Mouse (Mus musculus) splenic B cell, adult 2 months (primary cell): ENCODE data around the gene Wdr45.
"Not testable (repeated sequence)": the region's sequence is repeated elsewhere in the genome, so short reads cannot be mapped to it uniquely, and the experiment has no call there.

ENCODE experiments used
- DNase-seq: peaks from one replicate; pipeline ENCODE4 v3.0.0-alpha.2; 2011; ENCODE audit warnings: low read depth, low spot score
- H3K27me3 ChIP-seq: 2 replicates; pipeline ENCODE4 v1.6.1; 2012; ENCODE audit warnings: mild to moderate bottlenecking, low read length, moderate library complexity, mixed read lengths; ENCODE audit not compliant: control insufficient read depth, poor library complexity, insufficient read depth, severe bottlenecking
- H3K36me3 ChIP-seq: 2 replicates; pipeline ENCODE4 v1.6.1; 2012; ENCODE audit warnings: mild to moderate bottlenecking, low read length, moderate library complexity, mixed read lengths; ENCODE audit not compliant: control insufficient read depth, poor library complexity, insufficient read depth, severe bottlenecking

Wdr45 gene

DNA sequence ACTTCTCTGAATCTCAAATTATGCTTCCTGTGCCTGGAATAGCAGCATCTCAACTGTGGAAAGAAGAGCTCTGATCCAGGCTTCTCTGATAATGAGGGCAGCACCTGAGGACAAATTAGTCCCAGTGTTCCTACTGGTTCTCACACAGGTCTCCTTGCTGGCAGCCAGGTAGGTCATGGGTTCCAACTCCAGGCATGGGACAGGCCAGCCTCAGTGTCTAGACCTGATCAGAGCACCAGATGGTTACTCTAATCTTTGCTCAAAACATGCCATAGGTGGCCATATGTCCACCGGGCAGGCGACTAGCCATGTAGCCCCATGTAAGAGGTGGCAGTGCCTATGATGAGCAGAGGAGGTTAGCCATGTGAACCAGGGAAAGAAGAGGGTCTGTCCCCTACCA, 25.8 kb upstream of the Wdr45 start:
- H3K36me3 ChIP-seq: no peaks in the 10 kb centered on the region
- H3K27me3 ChIP-seq: no peaks in the 10 kb centered on the region
- DNase-seq: no peak

DNA sequence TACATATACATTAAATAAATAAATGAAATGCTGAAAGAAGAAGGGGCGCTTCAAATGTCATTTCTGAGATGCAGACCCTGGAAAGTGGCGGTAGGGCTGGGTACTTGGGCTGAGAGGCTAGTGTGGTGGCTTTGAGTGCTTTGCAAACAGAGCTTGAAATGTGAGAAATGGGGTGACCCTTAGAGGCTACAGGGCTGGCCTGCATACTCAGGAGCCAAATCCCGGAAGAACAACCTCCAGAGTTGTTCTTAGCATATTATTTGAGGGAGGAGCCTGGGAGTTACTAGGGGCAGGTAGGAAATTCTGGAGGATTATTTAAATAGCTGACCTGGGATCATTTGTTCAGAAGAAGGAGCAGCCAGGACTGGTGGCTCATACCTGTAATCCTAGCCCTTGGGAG, 23.6 kb upstream of the Wdr45 start:
- Histone ChIP-seq H3K36me3 (no peaks in the 10 kb centered on the region), H3K27me3 (no peaks in the 10 kb centered on the region)
- DNase-seq: no peak

DNA sequence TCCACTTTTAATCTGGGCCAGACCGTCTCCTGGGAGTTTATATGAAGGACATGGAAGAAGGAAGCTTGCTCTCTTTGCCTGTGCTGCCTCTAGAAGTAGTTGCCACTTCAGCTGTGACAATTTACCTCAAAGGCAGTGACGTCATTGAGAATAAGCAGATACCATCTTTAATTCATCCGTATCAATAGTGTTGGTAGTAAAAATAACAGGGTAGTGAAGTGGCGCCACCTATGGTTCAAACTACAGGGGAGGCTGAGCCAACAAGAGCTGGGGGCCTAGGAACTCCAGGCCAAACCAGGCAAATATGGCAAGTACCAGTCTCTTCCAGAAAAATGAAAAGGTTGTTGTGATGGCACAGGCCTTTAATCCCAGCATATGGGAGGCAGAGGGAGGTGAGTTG, 21.3 kb upstream of the Wdr45 start:
- Histone ChIP-seq H3K36me3 (no peaks in the 10 kb centered on the region), H3K27me3 (no peaks in the 10 kb centered on the region)
- DNase-seq: peak; percentile 81

DNA sequence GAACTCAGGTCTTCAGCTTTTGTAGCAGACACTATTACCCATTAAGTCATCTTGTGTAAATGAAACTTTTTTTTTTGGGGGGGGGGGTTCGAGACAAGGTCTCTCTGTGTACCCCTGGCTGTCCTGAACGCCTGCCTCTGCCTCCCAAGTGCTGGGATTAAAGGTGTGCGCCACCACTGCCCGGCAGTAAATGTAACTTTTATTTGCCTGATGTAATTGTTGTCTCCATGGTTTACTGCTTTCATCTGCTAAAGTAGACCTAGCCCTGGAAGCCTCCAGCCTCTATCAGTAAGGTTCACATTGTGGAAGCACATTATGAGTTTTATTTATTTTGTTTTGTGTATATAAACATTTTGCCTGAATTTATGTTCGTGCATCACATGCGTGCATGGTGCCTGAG, 17.6 kb upstream of the Wdr45 start:
- H3K36me3 ChIP-seq: no peaks in the 10 kb centered on the region
- no peak for DNase-seq
- no peaks in the 10 kb centered on the region for H3K27me3 ChIP-seq

DNA sequence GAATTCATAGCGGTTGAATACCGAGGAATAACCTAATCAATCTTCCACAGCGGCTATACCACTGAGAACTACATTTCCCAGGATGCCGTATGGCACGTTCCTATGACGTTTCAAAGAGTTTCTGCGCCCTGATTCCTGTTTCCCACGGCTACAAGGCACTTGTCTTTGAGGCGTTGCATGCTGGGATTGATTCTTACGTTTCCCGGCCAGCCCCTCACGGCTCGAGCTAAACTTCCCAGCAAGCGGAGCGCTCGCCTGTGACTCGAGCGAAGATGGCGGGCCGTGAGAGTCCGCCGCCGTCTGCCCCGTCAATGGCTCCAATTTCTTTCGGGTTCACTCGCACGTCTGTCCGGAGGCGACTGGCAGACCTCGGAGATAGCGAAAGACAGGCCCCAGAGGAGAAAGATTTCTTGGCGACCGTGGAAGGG, 17.2 kb upstream of the Wdr45 start, which contains the start of gene Gpkow:
Gene Gpkow (plus strand): TSS at position 178 of the 428 bp plus-strand sequence.
- H3K36me3 ChIP-seq: no peaks in the 10 kb centered on the region
- peak; percentile 92 for DNase-seq
- H3K27me3 ChIP-seq: no peaks in the 10 kb centered on the region

DNA sequence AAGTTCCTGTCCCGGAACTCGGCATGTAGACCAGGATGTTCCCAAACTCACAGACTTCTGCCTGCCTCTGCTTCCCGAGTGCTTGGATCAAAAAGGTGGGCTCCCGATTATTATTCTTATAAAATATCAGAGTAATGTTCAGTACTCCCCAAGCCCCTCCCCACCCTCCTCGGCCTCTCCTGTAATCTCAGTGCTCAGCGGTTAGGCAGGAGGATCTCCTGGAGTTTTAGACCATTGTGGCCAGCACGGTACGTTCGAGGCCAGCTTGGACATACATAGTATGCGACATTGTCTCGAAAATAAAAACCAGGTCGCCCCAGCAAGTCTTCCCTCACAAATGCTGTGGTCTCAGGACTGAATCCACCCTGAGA, 384 bp upstream of the Wdr45 start:
- not testable (repeated sequence) for DNase-seq, H3K36me3 ChIP-seq, H3K27me3 ChIP-seq

DNA sequence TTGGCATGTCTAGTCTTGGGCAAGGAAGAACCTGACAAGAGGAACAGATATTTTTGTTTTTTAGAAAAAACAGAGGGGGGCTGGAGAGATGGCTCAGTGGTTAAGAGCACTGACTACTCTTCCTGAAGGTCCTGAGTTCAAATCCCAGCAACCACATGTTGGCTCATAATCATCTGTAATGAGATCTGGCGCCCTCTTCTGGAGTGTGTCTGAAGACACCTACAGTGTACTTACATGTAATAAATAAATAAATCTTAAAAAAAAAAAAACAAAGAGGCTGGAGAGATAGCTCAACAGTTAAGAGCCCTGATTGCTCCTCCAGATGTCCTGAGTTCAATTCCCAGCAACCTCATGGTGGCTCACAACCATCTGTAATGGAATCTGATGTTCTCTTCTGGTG, 1.9 kb downstream of the Wdr45 start:
- H3K36me3 ChIP-seq, H3K27me3 ChIP-seq: not testable (repeated sequence)
- DNase-seq: peak; percentile 29

DNA sequence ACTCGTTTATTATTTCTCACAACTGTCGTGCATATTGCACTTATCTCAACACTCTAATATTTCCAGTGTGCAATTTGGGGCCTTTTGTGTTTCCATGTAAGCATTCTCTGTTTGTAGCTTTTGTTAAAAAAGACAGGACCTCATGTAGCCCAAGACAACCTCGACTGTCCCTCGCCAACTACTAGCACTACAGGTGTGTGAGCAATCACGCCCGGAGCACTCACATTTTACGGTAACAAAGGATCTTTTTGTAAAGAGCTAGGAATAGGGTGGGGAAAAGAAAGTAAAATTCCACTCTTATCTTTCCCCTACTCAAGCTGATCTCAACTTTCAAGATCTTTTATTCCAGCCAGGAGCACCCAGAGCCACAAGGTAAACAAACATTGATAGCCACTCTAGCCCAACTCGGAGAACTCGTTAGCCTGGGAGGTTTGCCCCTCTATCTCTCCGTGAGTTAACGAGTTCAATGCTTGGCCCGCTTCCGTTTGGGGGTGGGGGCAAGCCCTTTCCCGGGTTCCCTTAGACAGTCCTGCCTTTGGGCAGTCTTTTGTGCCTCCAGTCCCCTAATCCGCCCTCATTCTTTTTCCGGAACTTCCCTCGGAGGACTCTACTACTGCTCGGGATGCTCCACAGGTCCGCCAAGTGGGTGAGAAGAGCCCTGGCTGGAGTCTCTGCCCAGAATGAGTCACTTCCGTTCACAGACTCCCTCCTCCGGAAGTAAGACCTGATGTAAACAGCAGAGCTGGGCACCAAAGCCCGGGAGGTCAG, 7.6 kb downstream of the Wdr45 start, which contains the start of gene Gm45208:
Gene Gm45208 (plus strand): TSS at position 732 of the 768 bp plus-strand sequence.
- Histone ChIP-seq H3K27me3 (no peaks in the 10 kb centered on the region), H3K36me3 (no peaks in the 10 kb centered on the region)
- peak; percentile 81 for DNase-seq

DNA sequence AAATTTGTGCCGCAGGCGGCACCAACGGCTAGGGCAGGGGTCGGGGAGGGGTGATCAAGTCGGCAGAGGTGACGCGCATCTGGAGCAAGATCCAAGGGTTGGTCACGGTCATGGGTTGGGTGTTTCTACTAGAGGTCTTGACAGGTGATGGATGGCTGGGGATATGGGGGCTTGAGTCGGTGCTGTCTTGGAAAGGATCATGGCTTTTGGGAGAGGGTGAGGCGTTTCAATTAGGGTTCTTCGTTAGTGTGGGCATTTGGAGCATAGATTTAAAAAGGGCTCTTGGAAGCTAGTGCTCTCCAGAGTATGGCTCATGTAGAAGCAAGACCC, 8.1 kb downstream of the Wdr45 start:
- no peak for DNase-seq
- no peaks in the 10 kb centered on the region for H3K27me3 ChIP-seq
- H3K36me3 ChIP-seq: no peaks in the 10 kb centered on the region

DNA sequence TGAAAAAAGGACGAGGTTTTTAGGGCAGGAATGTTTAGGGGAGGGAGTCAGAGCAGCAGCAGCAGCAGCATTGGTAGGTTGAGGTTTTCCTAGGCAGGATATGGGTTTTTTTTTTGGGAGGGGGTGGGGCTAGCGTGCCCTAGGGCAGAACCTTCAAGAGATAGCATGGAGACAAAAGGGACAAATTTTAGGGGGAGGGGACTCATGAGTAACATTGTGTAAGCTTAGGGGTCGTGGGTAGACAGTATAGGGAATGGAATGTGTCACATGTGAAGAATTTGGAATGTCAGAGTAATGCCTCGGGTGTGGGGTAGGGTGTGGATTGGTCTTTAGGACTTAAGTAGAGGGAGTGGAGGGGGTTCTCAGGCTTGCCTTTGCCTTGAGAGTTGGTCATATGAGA, 8.6 kb downstream of the Wdr45 start:
- DNase-seq: no peak
- Histone ChIP-seq H3K36me3 (no peaks in the 10 kb centered on the region), H3K27me3 (no peaks in the 10 kb centered on the region)

DNA sequence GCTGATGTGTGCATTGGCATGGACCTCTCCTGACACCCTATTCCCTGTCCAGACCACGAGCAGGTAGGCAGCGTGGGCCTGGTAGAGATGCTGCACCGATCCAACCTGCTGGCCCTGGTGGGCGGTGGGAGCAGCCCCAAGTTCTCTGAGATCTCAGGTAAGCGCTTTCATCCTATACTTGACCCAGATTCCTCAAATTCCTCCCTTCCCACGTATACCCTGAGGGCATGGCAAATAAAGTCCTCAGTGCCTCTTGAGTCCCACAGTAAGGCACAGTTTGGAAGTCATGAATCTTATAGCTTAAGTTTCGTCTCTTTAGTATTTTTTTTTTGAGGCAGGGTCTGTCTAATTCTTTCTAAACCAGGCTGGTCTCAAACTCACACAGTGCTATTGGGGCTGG, 10.0 kb downstream of the Wdr45 start:
- no peaks in the 10 kb centered on the region for H3K36me3 ChIP-seq
- no peak for DNase-seq
- H3K27me3 ChIP-seq: no peaks in the 10 kb centered on the region

DNA sequence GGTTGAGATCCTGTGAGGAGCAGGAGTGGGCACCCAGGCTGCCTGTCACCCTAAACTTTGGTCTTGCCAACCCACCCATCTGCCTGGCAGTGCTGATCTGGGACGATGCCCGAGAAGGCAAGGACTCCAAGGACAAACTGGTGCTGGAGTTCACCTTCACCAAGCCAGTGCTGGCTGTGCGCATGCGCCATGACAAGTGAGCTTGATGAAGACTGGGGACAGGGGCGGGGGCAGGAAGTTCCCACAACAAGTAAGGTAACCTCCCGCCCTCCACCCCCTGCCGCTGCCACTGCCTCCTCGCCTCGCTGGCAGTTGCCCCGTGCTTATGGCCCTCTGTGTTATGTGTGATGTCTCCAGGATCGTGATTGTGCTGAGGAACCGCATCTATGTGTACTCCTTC, 11.7 kb downstream of the Wdr45 start:
- no peaks in the 10 kb centered on the region for H3K27me3 ChIP-seq
- DNase-seq: no peak
- H3K36me3 ChIP-seq: no peaks in the 10 kb centered on the region

DNA sequence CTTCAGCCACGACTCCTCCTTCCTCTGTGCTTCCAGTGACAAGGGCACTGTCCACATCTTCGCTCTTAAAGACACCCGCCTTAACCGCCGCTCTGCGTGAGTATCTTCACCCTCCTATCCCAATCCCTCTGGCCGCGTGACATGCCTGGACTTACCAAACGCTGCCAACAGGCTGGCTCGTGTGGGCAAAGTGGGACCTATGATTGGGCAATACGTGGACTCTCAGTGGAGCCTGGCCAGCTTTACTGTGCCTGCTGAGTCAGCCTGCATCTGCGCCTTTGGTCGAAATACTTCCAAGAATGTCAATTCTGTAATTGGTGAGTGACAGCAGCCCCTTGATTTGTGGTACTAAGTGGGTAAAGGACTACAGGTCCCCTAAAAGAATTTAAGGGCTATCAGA, 13.0 kb downstream of the Wdr45 start:
- DNase-seq: no peak
- H3K36me3 ChIP-seq: no peaks in the 10 kb centered on the region
- no peaks in the 10 kb centered on the region for H3K27me3 ChIP-seq

DNA sequence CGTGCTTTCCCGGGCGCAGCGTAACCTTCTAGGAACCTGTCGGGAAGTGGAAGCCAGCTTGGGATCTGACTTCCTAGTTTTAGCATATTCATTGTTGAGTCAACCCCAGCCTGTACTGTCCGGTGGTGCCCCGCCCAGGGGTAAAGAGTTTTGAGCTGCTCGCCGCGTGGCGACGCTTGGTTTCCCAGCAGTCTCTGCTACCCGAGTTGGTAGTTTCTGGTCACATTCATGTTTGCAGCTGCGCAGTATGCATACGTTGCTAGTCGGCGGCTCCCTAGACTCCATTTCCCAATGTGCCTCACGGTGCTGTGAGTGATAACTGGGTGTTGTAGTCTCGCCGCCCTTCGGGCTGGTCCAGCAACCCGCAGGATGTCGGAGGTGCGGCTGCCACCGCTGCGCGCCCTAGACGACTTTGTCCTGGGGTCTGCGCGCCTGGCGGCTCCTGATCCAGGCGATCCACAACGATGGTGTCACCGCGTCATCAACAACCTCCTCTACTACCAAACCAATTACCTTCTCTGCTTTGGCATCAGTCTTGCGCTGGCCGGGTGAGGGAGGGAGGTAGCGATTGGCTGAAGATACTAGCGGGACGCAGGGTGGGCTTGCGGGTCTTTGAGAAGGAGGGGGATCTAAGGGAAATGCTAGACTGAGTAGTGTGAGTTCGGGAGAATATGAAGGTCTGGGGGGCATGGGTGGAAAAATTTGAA, 14.2 kb downstream of the Wdr45 start, which contains the start of gene Praf2:
Gene Praf2 (plus strand): TSS at position 225 of the 707 bp plus-strand sequence.
- Histone ChIP-seq H3K27me3 (no peaks in the 10 kb centered on the region), H3K36me3 (no peaks in the 10 kb centered on the region)
- DNase-seq: peak; percentile 88

DNA sequence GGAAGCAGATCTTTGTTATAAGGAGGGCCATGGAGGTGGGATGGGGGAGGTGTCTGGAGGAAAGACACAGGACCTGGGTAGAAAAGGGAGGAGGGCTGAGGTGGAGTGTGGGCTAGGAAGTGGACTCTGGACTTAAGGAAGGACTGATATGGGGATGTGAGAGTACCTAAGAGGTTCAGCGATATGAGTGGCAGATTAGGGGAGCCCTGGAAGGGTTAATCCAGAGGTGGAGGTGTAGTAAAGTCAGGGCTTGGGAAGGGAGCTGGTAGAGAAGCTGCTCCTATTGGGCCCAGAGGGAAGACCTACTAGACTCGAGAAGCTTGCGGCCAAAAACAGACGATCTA, 14.8 kb downstream of the Wdr45 start:
- Histone ChIP-seq H3K36me3 (no peaks in the 10 kb centered on the region), H3K27me3 (no peaks in the 10 kb centered on the region)
- no peak for DNase-seq
